ENCODE assay signal across 7 mouse cellular contexts in genomic region chr11:117824060-117824969, GRCm38 (mm10). TPM values are rescaled to one million over a fixed set of nuclear protein-coding genes. Genes with fewer than 3 reads are reported as not detected.
DNase-seq lines count a peak whose midpoint lies in the region; ATAC-seq lines count a peak whose summit lies in the region.

No protein-coding gene starts in this region.

- H3K4me2 ChIP-seq in limb, embryonic 11.5 days (ENCODE audit: low read depth, severe bottlenecking): peak overlapping the region; percentile 90
- peak overlapping the region; percentile 84 for H3K4me2 ChIP-seq in midbrain, embryonic 13.5 days (replicated peaks)

- peak; percentile 87 for DNase-seq in adrenal gland, postnatal 10 days
- DNase-seq in embryonic facial prominence, embryonic 10.5 days (ENCODE audit: low spot score): peak; percentile 88
- DNase-seq in kidney, adult 18-20 months: peak; percentile 85
- DNase-seq in limb, embryonic 11.5 days (ENCODE audit: low spot score): peak; percentile 92
- peak; percentile 81 for DNase-seq in spleen, adult 12 weeks (ENCODE audit: low spot score)

- peak overlapping the region; percentile 93 for H3K9ac ChIP-seq in limb, embryonic 11.5 days (ENCODE audit: low read length)
- H3K9ac ChIP-seq in midbrain, embryonic 13.5 days (replicated peaks): peak overlapping the region; percentile 17; the same call in 1 of the 2 replicates

- H3K4me1 ChIP-seq in embryonic facial prominence, embryonic 10.5 days: peaks cover 67% of the 10 kb centered on the region
- peaks cover 20% of the 10 kb centered on the region for H3K4me1 ChIP-seq in limb, embryonic 11.5 days (ENCODE audit: control insufficient read depth, insufficient read depth, low read length)
- H3K4me1 ChIP-seq in midbrain, embryonic 13.5 days (replicated peaks): peaks cover 51% of the 10 kb centered on the region

- ATAC-seq in granulocyte monocyte progenitor cell, adult 5-6 weeks (replicated peaks; ENCODE audit: poor library complexity, severe bottlenecking): peak; percentile 48
- ATAC-seq in limb, embryonic 11.5 days (ENCODE audit: insufficient number of reproducible peaks, low FRiP score, low TSS enrichment, low read depth): no peak
- ATAC-seq in midbrain, embryonic 13.5 days: peak; percentile 84

- no peaks in the 10 kb centered on the region for H3K27me3 ChIP-seq in embryonic facial prominence, embryonic 10.5 days (replicated peaks; ENCODE audit: low read depth, poor library complexity, severe bottlenecking)
- H3K27me3 ChIP-seq in limb, embryonic 11.5 days (ENCODE audit: control insufficient read depth, insufficient read depth, low read length): no peaks in the 10 kb centered on the region
- H3K27me3 ChIP-seq in midbrain, embryonic 13.5 days: no peaks in the 10 kb centered on the region

- peak overlapping the region; percentile 85 for H3K4me3 ChIP-seq in embryonic facial prominence, embryonic 10.5 days
- peak overlapping the region; percentile 81 for H3K4me3 ChIP-seq in limb, embryonic 11.5 days (ENCODE audit: low read depth, low read length)
- H3K4me3 ChIP-seq in midbrain, embryonic 13.5 days (replicated peaks): peak overlapping the region; percentile 47

- WGBS in embryonic facial prominence, embryonic 10.5 days: 30% methylated on average over 23 of the region's 23 CpGs
- 29% methylated on average over 23 of the region's 23 CpGs for WGBS in limb, embryonic 11.5 days
- 24% methylated on average over 23 of the region's 23 CpGs for WGBS in midbrain, embryonic 13.5 days

- H3K27ac ChIP-seq in embryonic facial prominence, embryonic 10.5 days (replicated peaks): peak overlapping the region; percentile 97
- no peak overlapping the region for H3K27ac ChIP-seq in limb, embryonic 11.5 days (replicated peaks; ENCODE audit: low read depth, low read length)
- no peak overlapping the region for H3K27ac ChIP-seq in midbrain, embryonic 13.5 days

- peaks cover 50% of the 10 kb centered on the region for H3K36me3 ChIP-seq in embryonic facial prominence, embryonic 10.5 days (replicated peaks)
- H3K36me3 ChIP-seq in limb, embryonic 11.5 days (ENCODE audit: control insufficient read depth, insufficient read depth, low read length): peaks cover 13% of the 10 kb centered on the region
- 0 out of 2 replicates have a peak, but pooled peaks cover 13% of the 10 kb centered on the region for H3K36me3 ChIP-seq in midbrain, embryonic 13.5 days

- H3K9me3 ChIP-seq in embryonic facial prominence, embryonic 10.5 days: no peaks in the 10 kb centered on the region
- H3K9me3 ChIP-seq in limb, embryonic 11.5 days (ENCODE audit: control insufficient read depth, low read length): no peaks in the 10 kb centered on the region
- H3K9me3 ChIP-seq in midbrain, embryonic 13.5 days: no peaks in the 10 kb centered on the region

RNA-seq across cellular contexts. Expression of gene Afmid, which starts 1.4 kb away (rescaled TPM):
- 10 to 100 TPM; 14.1 to 17.7 TPM for total RNA-seq in adrenal gland, postnatal 10 days (2021)
- polyA plus RNA-seq in embryonic facial prominence, embryonic 10.5 days (2016; fragmentation: Nextera tagmentation; extraction: Ambion mirVana): 3.5 and 4.8 TPM in 2 replicates
- 7.5 and 9.0 TPM in 2 replicates for total RNA-seq in granulocyte monocyte progenitor cell, adult 5-6 weeks (2014; fragmentation: Nextera tagmentation)
- total RNA-seq in granulocyte monocyte progenitor cell, adult 5-6 weeks (2017): 1.4 and 1.9 TPM in 2 replicates
- 3.1 and 3.2 TPM in 2 replicates for polyA plus RNA-seq in limb, embryonic 11.5 days (2014; fragmentation: Nextera tagmentation; extraction: Ambion mirVana)
- polyA plus RNA-seq in midbrain, embryonic 13.5 days (2015; fragmentation: Nextera tagmentation; extraction: Ambion mirVana): 4.1 and 4.3 TPM in 2 replicates

RNA-seq across cellular contexts. Expression of gene Tk1, which starts 1.6 kb away (rescaled TPM):
- 10 to 100 TPM; 39.7 to 47.3 TPM for total RNA-seq in adrenal gland, postnatal 10 days (2021)
- polyA plus RNA-seq in embryonic facial prominence, embryonic 10.5 days (2016; fragmentation: Nextera tagmentation; extraction: Ambion mirVana): 156 and 161 TPM in 2 replicates
- total RNA-seq in granulocyte monocyte progenitor cell, adult 5-6 weeks (2014; fragmentation: Nextera tagmentation): 198 and 208 TPM in 2 replicates
- total RNA-seq in granulocyte monocyte progenitor cell, adult 5-6 weeks (2017): 90.8 and 105 TPM in 2 replicates
- 126 and 138 TPM in 2 replicates for polyA plus RNA-seq in limb, embryonic 11.5 days (2014; fragmentation: Nextera tagmentation; extraction: Ambion mirVana)
- polyA plus RNA-seq in midbrain, embryonic 13.5 days (2015; fragmentation: Nextera tagmentation; extraction: Ambion mirVana): 34.5 and 36.2 TPM in 2 replicates

RNA-seq across cellular contexts. Expression of gene Gm20708, which starts 14.8 kb away (rescaled TPM):
- total RNA-seq in adrenal gland, postnatal 10 days (2021): under 1 TPM; 0.57 to 0.58 TPM
- 0.28 and 0.41 TPM in 2 replicates for polyA plus RNA-seq in embryonic facial prominence, embryonic 10.5 days (2016; fragmentation: Nextera tagmentation; extraction: Ambion mirVana)
- 0.53 and 0.99 TPM in 2 replicates for total RNA-seq in granulocyte monocyte progenitor cell, adult 5-6 weeks (2014; fragmentation: Nextera tagmentation)
- total RNA-seq in granulocyte monocyte progenitor cell, adult 5-6 weeks (2017): 0.30 TPM in 1 of 2 replicates, not detected in the other
- polyA plus RNA-seq in limb, embryonic 11.5 days (2014; fragmentation: Nextera tagmentation; extraction: Ambion mirVana): 0.16 TPM in 1 of 2 replicates, not detected in the other
- 0.55 and 0.70 TPM in 2 replicates for polyA plus RNA-seq in midbrain, embryonic 13.5 days (2015; fragmentation: Nextera tagmentation; extraction: Ambion mirVana)

RNA-seq across cellular contexts. Expression of gene Syngr2, which starts 14.8 kb away (rescaled TPM):
- 10 to 100 TPM; 60.2 to 69.5 TPM for total RNA-seq in adrenal gland, postnatal 10 days (2021)
- polyA plus RNA-seq in embryonic facial prominence, embryonic 10.5 days (2016; fragmentation: Nextera tagmentation; extraction: Ambion mirVana): 27.7 and 29.9 TPM in 2 replicates
- total RNA-seq in granulocyte monocyte progenitor cell, adult 5-6 weeks (2014; fragmentation: Nextera tagmentation): 225 and 281 TPM in 2 replicates
- 152 and 176 TPM in 2 replicates for total RNA-seq in granulocyte monocyte progenitor cell, adult 5-6 weeks (2017)
- 30.1 and 33.2 TPM in 2 replicates for polyA plus RNA-seq in limb, embryonic 11.5 days (2014; fragmentation: Nextera tagmentation; extraction: Ambion mirVana)
- 14.3 and 15.0 TPM in 2 replicates for polyA plus RNA-seq in midbrain, embryonic 13.5 days (2015; fragmentation: Nextera tagmentation; extraction: Ambion mirVana)

RNA-seq across cellular contexts. Expression of gene Birc5, which starts 24.7 kb away (rescaled TPM):
- 10 to 100 TPM; 23.3 to 28.0 TPM for total RNA-seq in adrenal gland, postnatal 10 days (2021)
- 405 and 416 TPM in 2 replicates for polyA plus RNA-seq in embryonic facial prominence, embryonic 10.5 days (2016; fragmentation: Nextera tagmentation; extraction: Ambion mirVana)
- total RNA-seq in granulocyte monocyte progenitor cell, adult 5-6 weeks (2014; fragmentation: Nextera tagmentation): 93.9 and 128 TPM in 2 replicates
- 200 and 221 TPM in 2 replicates for total RNA-seq in granulocyte monocyte progenitor cell, adult 5-6 weeks (2017)
- polyA plus RNA-seq in limb, embryonic 11.5 days (2014; fragmentation: Nextera tagmentation; extraction: Ambion mirVana): 400 and 435 TPM in 2 replicates
- polyA plus RNA-seq in midbrain, embryonic 13.5 days (2015; fragmentation: Nextera tagmentation; extraction: Ambion mirVana): 99.1 and 105 TPM in 2 replicates
